Mouse (Mus musculus) brain, embryonic 14.5 days (tissue): Measurements from ENCODE around the gene Phldb3.

Experiments
- CTCF ChIP-seq: fragments of 200-500 bp; IDR thresholded peaks from 2 replicates; pipeline ENCODE4 v1.5.1; 2012; ENCODE audit warnings: inconsistent platforms, mild to moderate bottlenecking, moderate library complexity, borderline replicate concordance; ENCODE audit not compliant: insufficient read depth, insufficient read length; ENCODE audit errors: extremely low read depth
- POLR2A ChIP-seq: fragments of 200-500 bp; IDR thresholded peaks from 2 replicates; pipeline ENCODE4 v1.6.1; 2012; ENCODE audit warnings: mild to moderate bottlenecking, inconsistent platforms, borderline replicate concordance; ENCODE audit not compliant: poor library complexity, insufficient read depth, insufficient read length, severe bottlenecking; ENCODE audit errors: extremely low read depth

GRCm38 (mm10) chr7:24646486-24646885, 35.9 kb downstream of the Phldb3 start:
- TF ChIP-seq POLR2A = no peak
- TF ChIP-seq CTCF = no peak
